Mouse (Mus musculus) spleen, postnatal 0 days (tissue): ENCODE measurements around the gene Tlcd2. TPM values are rescaled to one million over a fixed set of nuclear protein-coding genes. Genes with fewer than 3 reads are reported as not detected.

ENCODE experiments used
- microRNA counts: library from miRNA; unstranded; fragments of <30 nt; microRNA quantifications from one replicate; lab custom pipeline; 2015
- polyA plus RNA-seq: library from polyadenylated mRNA; unstranded; fragments of >200 nt; fragmentation: Nextera tagmentation; extraction: Ambion mirVana; gene quantifications from 2 replicates; pipeline ENCODE4 v1.2.1, GENCODE M21; 2015

Gene Tlcd2
- polyA plus RNA-seq = 12.8 and 15.4 TPM in 2 replicates

DNA sequence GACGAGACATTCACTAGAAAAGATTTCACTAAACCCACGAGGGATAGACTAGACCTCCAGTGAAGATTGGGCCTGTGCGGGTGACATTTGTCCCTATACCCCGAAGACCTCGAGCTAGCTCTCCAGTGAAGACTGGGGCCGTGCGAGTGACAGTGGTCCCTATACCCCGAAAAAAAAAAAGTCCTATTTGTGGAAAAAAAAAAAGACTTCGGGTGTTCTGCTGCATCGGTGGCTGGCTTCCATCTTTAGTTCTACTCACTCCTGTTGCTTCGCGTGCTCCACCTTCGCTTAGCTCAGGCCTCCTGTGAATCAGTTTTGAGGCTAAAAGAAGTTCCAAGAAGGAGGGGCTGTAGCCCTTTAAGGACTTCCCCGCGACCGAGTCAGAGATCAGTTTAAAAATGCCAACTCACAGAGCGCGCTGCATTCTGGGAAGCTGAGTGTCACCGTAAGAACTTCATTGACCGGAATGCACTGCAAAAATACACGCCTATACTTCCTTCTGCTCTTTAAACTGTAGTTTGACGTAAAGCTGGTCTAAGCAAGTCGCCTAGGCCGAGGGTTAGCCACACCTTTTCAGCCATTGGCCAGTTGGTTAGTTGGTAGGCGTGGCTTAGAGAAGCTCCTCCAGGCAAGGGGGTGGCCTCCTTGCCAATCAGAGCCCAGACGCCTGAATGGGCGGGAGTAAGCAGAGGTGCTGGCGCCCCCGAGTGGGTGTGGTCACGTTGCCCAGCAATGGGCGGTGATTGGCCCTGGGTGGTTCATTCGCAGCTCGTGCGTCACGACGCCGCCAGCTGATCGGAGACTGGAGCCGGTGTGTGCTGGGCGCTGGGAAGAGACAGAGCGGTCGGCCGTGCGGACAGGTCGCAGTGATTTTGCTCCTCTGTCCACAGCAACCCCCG lies at the start of gene Tlcd2:
Gene Tlcd2, plus strand, starts transcription at position 872 of the 899 bp plus-strand sequence.

DNA sequence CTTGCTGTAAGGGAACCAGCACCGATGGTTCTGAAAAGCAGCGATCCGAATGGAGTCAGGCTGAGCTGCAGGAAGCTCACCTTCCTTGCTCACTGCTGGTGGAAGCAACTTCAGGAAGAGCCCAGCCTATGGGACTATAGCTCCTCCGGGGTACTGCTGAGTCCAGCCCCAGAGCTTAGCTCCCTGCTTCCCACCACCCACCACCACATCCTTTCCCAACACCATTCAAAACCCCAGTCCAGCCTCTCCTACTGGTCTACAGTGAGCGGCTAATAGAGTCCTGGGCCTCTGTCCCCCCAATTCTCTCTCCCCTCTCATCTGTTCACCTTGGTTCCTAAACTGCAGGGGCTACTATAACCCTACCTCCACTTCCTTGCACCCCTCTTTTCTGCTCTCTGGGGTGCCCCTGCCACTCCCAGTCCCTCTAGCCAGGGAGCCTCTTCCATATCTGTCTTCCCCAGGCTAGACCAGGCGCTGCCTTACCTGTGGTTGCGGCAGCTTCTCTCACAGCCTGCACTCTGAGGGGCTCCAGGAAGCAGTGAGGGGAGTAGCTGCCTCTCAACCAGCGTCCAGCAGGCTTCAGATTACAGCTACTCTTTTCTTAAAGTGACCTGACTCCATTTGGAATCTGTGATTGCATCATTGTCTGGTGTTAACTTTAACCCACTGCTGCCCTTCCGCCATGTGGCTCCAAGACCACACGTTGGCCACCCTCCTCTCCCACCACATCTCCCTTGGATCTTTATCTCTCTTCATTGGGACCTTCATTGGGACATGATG lies 39.3 kb upstream of the Tlcd2 start, which contains the start of gene Serpinf1:
Gene Serpinf1, minus strand, starts transcription at position 689 of the 780 bp plus-strand sequence.

GRCm38 (mm10) chr11:75439363-75439762 lies 22.2 kb upstream of the Tlcd2 start, which contains the start of gene Serpinf2:
TSS of gene Serpinf2 (minus strand) at chr11:75439591.

DNA sequence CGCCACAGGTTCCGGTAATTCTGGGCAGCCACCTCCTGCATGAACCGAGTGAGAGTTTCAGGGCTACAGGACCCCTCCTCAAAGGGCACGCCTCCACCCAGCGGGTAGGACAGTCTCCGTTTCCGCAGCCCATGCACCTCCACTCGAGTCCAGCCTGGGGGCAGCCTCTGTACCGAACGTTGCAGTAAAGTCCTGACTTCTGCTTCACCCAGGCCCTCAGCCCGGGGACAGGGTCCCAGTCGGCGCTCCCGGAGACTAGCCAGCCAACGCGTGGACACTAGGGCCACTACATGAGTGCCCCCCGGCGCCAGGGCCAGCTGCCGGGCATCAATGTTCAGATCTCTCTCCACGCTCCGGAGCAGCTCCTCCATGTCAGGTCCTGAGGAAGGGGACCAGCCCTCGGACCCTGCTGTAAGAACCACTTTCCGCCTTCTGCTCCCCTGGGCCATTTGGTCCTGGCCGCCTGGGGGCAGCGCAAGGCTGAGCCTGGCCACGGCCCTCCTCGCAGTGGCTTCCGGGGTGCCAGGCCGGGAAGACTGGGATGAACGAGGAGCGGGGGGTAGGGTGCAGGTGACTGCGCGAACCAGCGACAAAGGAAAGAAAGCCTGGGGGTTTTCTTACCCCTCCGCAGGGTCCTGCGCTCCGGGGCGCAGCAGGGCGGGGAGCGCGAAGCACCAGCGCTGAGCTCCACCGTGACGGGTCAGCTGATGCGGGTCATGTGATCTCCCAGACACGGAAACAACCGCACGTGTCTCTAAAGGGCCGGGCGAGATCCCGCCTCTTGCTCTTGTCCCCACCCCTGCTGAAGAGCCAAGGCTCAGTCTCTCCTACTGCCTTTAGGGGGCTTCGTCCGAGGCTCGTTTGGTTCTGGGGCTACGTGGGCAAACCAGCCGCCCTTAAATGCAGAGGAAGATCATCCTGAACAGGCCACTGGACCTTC lies 7.3 kb upstream of the Tlcd2 start, which contains the start of gene Wdr81:
Gene Wdr81, minus strand, starts transcription at position 727 of the 940 bp plus-strand sequence.

DNA sequence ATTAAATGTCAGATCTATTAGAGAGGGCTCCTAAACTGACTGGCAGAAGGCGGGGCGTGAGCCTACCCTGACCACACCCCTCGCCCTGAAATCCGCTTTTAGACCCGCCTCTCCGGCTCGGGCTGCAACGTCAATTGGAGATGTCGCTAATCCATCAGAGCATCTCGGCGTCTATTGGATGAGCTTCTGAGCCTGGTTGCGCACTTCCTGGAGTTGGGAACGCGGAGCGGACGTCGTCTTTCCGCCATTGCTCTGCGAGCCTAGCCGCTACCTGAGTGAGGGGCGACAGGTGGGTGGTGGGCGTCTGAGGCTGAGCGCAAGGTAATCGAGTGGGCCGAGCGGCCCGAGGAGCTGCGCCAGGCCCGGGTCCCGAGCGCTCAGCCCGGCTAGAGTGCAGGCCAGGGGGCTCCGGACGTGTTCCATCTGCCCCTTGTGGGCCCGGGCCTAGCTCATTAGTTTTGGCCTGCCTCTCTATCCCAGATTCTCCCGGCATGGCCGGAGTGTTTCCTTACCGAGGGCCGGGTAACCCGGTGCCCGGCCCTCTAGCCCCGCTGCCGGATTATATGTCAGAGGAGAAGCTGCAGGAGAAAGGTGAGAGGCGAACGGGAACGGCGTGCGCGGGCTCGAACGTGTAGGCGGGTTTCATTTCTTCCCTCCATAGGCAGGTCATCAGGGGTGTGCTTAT lies 25.2 kb downstream of the Tlcd2 start, which contains the start of gene Prpf8:
Gene Prpf8, plus strand, starts transcription at position 216 of the 685 bp plus-strand sequence.

GRCm38 (mm10) chr11:75509741-75510626 lies 48.5 kb downstream of the Tlcd2 start, which contains the start of gene Rilp:
TSS of gene Rilp (plus strand) at chr11:75510094.

GRCm38 (mm10) chr11:75513336-75513735 lies 51.8 kb downstream of the Tlcd2 start, which contains the start of gene Scarf1:
TSS of gene Scarf1 (plus strand) at chr11:75513540.

MicroRNAs encoded within 50 kb of the gene (microRNA counts, 519-probe panel; counts per million panel counts)
- 8,516 counts per million, percentile 83 among the panel's probes with 10 or more counts for microRNA mmu-miR-22 (lab: Ali Mortazavi, UCI)

Other genes with a start within 250 kb of the Tlcd2 start
- gene Rpa1, start 113.4 kb upstream of the Tlcd2 start, polyA plus RNA-seq = 114 and 136 TPM in 2 replicates
- gene Smyd4, start 113.3 kb upstream of the Tlcd2 start, polyA plus RNA-seq = 7.0 and 7.8 TPM in 2 replicates
- 18.7 and 22.6 TPM in 2 replicates for gene Serpinf1, start 39.0 kb upstream of the Tlcd2 start, polyA plus RNA-seq
- 0.28 and 0.30 TPM in 2 replicates for gene Serpinf2, start 22.1 kb upstream of the Tlcd2 start, polyA plus RNA-seq
- gene Wdr81, start 7.0 kb upstream of the Tlcd2 start, polyA plus RNA-seq = 15.2 and 16.0 TPM in 2 replicates
- gene Prpf8, start 25.1 kb downstream of the Tlcd2 start, polyA plus RNA-seq = 23.3 and 24.4 TPM in 2 replicates
- gene Rilp, start 48.4 kb downstream of the Tlcd2 start, polyA plus RNA-seq = 0.40 and 0.95 TPM in 2 replicates
- gene Scarf1, start 51.8 kb downstream of the Tlcd2 start, polyA plus RNA-seq = 5.2 and 7.0 TPM in 2 replicates
- 5.9 and 6.3 TPM in 2 replicates for gene Slc43a2, start 70.0 kb downstream of the Tlcd2 start, polyA plus RNA-seq
- gene Pitpna, start 126.4 kb downstream of the Tlcd2 start, polyA plus RNA-seq = 42.1 and 45.8 TPM in 2 replicates
- gene Inpp5k, start 169.3 kb downstream of the Tlcd2 start, polyA plus RNA-seq = 29.2 and 34.8 TPM in 2 replicates
- gene Myo1c, start 188.8 kb downstream of the Tlcd2 start, polyA plus RNA-seq = 19.4 and 24.4 TPM in 2 replicates
- 35.3 and 41.5 TPM in 2 replicates for gene Crk, start 217.5 kb downstream of the Tlcd2 start, polyA plus RNA-seq